Mouse (Mus musculus) embryonic facial prominence, embryonic 11.5 days (tissue): ENCODE data around the gene Srsf7. TPM values are rescaled to one million over a fixed set of nuclear protein-coding genes. Genes with fewer than 3 reads are reported as not detected.

ENCODE experiments used
- ATAC-seq: fragments of 200-750 bp; cut with Nextera tagmentation; replicated peaks from 2 replicates; pipeline ENCODE4 v1.8.0; 2017; ENCODE audit warnings: low read depth; ENCODE audit not compliant: insufficient number of reproducible peaks, low FRiP score, low TSS enrichment
- DNase-seq: peaks from one replicate; pipeline ENCODE4 v3.0.0-alpha.2; 2015; ENCODE audit warnings: low spot score
- H3K27ac ChIP-seq: fragments of 300-500 bp; sonication (generic); replicated peaks from 2 replicates; pipeline ENCODE4 v1.5.1; 2014; ENCODE audit warnings: mild to moderate bottlenecking, low read depth, low read length, control low read depth
- H3K27me3 ChIP-seq: fragments of 300-500 bp; sonication (generic); 2 replicates; pipeline ENCODE4 v1.6.1; 2014; ENCODE audit warnings: mild to moderate bottlenecking, low read length, moderate library complexity, mixed read lengths; ENCODE audit not compliant: control insufficient read depth, insufficient read depth
- H3K36me3 ChIP-seq: fragments of 300-500 bp; sonication (generic); replicated peaks from 2 replicates; pipeline ENCODE4 v1.6.1; 2014; ENCODE audit warnings: low read depth, mild to moderate bottlenecking, low read length, moderate library complexity, mixed read lengths; ENCODE audit not compliant: control insufficient read depth, insufficient read depth
- H3K4me1 ChIP-seq: fragments of 300-500 bp; sonication (generic); 2 replicates; pipeline ENCODE4 v1.6.1; 2014; ENCODE audit warnings: low read length, mixed read lengths; ENCODE audit not compliant: control insufficient read depth, insufficient read depth
- H3K4me2 ChIP-seq: fragments of 300-500 bp; sonication (generic); 2 replicates; pipeline ENCODE4 v1.6.1; 2014; ENCODE audit warnings: low read depth, mild to moderate bottlenecking, control low read depth, low read length, moderate library complexity
- H3K4me3 ChIP-seq: fragments of 300-500 bp; sonication (generic); 2 replicates; pipeline ENCODE4 v1.5.1; 2014; ENCODE audit warnings: low read depth, low read length, control low read depth
- H3K9ac ChIP-seq: fragments of 300-500 bp; sonication (generic); replicated peaks from 2 replicates; pipeline ENCODE4 v1.6.1; 2014; ENCODE audit warnings: mild to moderate bottlenecking, control low read depth, low read length
- H3K9me3 ChIP-seq: fragments of 300-500 bp; sonication (generic); replicated peaks from 2 replicates; pipeline ENCODE4 v1.6.1; 2016; ENCODE audit warnings: mild to moderate bottlenecking, low read length, inconsistent platforms, mixed read lengths; ENCODE audit not compliant: control insufficient read depth
- WGBS: fragments of 180-500 bp; shearing (Covaris S2); extraction: QIAGEN DNeasy Blood & Tissue Kit; methylation state at CpG from one replicate; pipeline ENCODE4 v1.1.7; 2014; 5-methylcytosine and 5-hydroxymethylcytosine counted together
- polyA plus RNA-seq: library from polyadenylated mRNA; unstranded; fragments of >200 nt; fragmentation: Nextera tagmentation; extraction: Ambion mirVana; gene quantifications from 2 replicates; pipeline ENCODE4 v1.2.1, GENCODE M21; 2014

The Srsf7 gene
- polyA plus RNA-seq, 1 experiment from 2014 or later = 1,051 TPM

- WGBS = 82% methylated on average over 6 of the region's 6 CpGs
- no peak overlapping the region for H3K4me2 ChIP-seq
- H3K27ac ChIP-seq = no peak overlapping the region
- no peaks in the 10 kb centered on the region for H3K27me3 ChIP-seq
- no peak overlapping the region for H3K4me3 ChIP-seq
- no peaks in the 10 kb centered on the region for H3K9me3 ChIP-seq
- no peaks in the 10 kb centered on the region for H3K36me3 ChIP-seq
- peaks cover 3% of the 10 kb centered on the region for H3K4me1 ChIP-seq
- H3K9ac ChIP-seq = no peak overlapping the region
- DNase-seq = no peak
- ATAC-seq = no peak
Measured at GRCm38 (mm10) chr17:80166346-80166745, 40.8 kb downstream of the Srsf7 start.

DNA sequence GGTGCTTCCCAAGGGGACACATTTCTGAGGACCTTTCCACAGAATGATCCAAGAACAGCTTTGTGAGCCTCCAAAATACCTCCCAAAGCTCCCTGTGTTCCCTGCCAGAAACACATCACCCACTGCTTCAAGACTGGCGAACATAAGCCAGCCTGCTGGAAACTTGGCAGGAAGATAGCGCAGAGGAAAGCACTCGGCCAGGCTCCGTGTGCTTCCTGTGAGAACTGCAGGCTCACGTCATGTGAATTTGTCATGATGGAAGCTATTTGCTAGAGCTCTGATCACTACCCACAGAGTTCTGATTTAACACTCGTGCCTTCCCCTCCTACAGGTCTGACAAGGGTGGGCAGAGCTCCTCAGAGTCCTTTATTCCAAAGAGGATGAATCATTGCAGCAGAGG lies 41.4 kb downstream of the Srsf7 start:
- H3K4me3 ChIP-seq = no peak overlapping the region
- no peaks in the 10 kb centered on the region for H3K27me3 ChIP-seq
- H3K4me2 ChIP-seq = no peak overlapping the region
- no peak overlapping the region for H3K9ac ChIP-seq
- peaks cover 3% of the 10 kb centered on the region for H3K4me1 ChIP-seq
- no peaks in the 10 kb centered on the region for H3K9me3 ChIP-seq
- no peaks in the 10 kb centered on the region for H3K36me3 ChIP-seq
- ATAC-seq (no peak), DNase-seq (no peak)
- no peak overlapping the region for H3K27ac ChIP-seq
- 83% methylated on average over 6 of the region's 6 CpGs for WGBS

DNA sequence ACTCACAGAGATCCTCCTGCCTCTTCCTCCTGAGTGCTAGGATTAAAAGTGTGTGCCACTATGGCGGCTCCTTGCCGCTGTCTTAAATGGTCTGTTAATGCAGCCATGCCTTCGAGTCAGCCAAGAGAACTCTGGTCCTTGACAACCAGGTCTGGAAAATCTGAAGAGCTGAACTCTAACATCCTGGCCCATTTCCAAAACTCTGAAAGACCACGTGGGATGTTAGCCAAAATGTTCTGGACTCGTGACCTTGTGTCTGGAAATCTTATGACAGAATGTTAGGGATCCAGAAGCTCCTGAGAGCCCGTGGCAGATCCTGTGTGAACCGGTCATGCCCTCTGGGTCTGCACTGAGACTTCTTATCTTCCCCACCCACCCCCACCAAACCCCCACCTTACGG lies 43.1 kb downstream of the Srsf7 start:
- Histone ChIP-seq H3K9me3 (no peaks in the 10 kb centered on the region), H3K4me1 (peaks cover 3% of the 10 kb centered on the region), H3K4me2 (no peak overlapping the region), H3K9ac (no peak overlapping the region), H3K27me3 (no peaks in the 10 kb centered on the region), H3K27ac (no peak overlapping the region), H3K36me3 (no peaks in the 10 kb centered on the region), H3K4me3 (no peak overlapping the region)
- 88% methylated on average over 8 of the region's 8 CpGs for WGBS
- no peak for ATAC-seq
- DNase-seq = no peak

DNA sequence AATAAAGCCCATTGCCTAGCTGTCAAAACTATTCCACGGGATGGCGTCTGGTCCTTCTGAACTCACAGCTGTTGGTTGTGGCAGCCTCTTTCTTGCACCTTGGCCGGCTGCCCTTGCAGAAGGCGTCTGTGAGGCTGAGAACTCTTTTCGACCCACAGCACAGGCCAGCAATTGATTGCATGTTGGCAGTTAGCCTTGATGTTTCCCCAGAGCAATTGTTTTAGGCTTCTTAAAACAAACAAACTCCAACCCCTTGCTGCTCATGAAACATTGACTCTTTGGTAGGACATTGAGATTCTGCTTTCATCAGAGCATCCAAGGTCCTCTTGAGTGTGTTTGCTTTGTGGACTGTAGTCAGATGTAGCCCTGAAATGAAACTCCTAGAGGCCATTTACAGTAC lies 46.7 kb downstream of the Srsf7 start:
- no peaks in the 10 kb centered on the region for H3K27me3 ChIP-seq
- H3K9me3 ChIP-seq = no peaks in the 10 kb centered on the region
- 80% methylated on average over 5 of the region's 5 CpGs for WGBS
- H3K9ac ChIP-seq = no peak overlapping the region
- no peak overlapping the region for H3K4me2 ChIP-seq
- H3K27ac ChIP-seq = no peak overlapping the region
- H3K4me1 ChIP-seq = no peaks in the 10 kb centered on the region
- no peak overlapping the region for H3K4me3 ChIP-seq
- H3K36me3 ChIP-seq = no peaks in the 10 kb centered on the region
- DNase-seq (no peak), ATAC-seq (no peak)

DNA sequence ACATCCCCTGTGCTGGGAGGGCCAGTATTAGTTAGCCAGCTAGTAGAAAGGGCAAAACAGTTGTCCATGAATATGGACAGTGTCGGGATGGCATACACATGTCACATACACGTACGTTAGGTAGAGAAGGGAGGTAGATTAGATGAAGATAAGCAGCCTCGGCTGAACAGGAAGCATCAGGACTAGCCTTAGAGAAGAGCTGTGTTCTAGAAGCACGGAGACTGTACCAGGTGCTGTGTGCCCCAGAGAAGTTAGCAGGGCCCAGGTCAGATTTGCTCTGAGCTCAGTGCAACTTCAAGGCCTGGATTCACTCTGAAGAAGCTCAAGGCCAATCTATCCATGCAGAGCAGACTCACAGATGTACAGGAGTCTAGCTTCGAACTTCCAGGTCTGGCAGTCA lies 49.6 kb downstream of the Srsf7 start:
- 86% methylated on average over 6 of the region's 6 CpGs for WGBS
- no peaks in the 10 kb centered on the region for H3K27me3 ChIP-seq
- ATAC-seq = no peak
- H3K27ac ChIP-seq = no peak overlapping the region
- no peak for DNase-seq
- H3K4me1 ChIP-seq = no peaks in the 10 kb centered on the region
- H3K36me3 ChIP-seq = no peaks in the 10 kb centered on the region
- no peak overlapping the region for H3K4me3 ChIP-seq
- no peak overlapping the region for H3K9ac ChIP-seq
- H3K4me2 ChIP-seq = no peak overlapping the region
- H3K9me3 ChIP-seq = no peaks in the 10 kb centered on the region

GRCm38 (mm10) chr17:80156905-80157304 lies 50.2 kb downstream of the Srsf7 start:
- no peaks in the 10 kb centered on the region for H3K27me3 ChIP-seq
- no peak for DNase-seq
- no peak for ATAC-seq
- no peaks in the 10 kb centered on the region for H3K9me3 ChIP-seq
- no peak overlapping the region for H3K27ac ChIP-seq
- no peaks in the 10 kb centered on the region for H3K36me3 ChIP-seq
- H3K4me1 ChIP-seq = no peaks in the 10 kb centered on the region
- no peak overlapping the region for H3K4me2 ChIP-seq
- 92% methylated on average over 8 of the region's 8 CpGs for WGBS
- H3K4me3 ChIP-seq = no peak overlapping the region
- H3K9ac ChIP-seq = no peak overlapping the region

GRCm38 (mm10) chr17:80153631-80154030 lies 53.5 kb downstream of the Srsf7 start:
- Histone ChIP-seq H3K9me3 (no peaks in the 10 kb centered on the region), H3K27ac (no peak overlapping the region), H3K4me3 (no peak overlapping the region), H3K36me3 (no peaks in the 10 kb centered on the region), H3K4me2 (no peak overlapping the region), H3K9ac (no peak overlapping the region), H3K4me1 (no peaks in the 10 kb centered on the region), H3K27me3 (no peaks in the 10 kb centered on the region)
- DNase-seq (no peak), ATAC-seq (no peak)
- 66% methylated on average over 2 of the region's 2 CpGs for WGBS

- Histone ChIP-seq H3K4me2 (no peak overlapping the region), H3K27ac (no peak overlapping the region), H3K27me3 (no peaks in the 10 kb centered on the region), H3K36me3 (no peaks in the 10 kb centered on the region), H3K9me3 (no peaks in the 10 kb centered on the region), H3K9ac (no peak overlapping the region), H3K4me1 (no peaks in the 10 kb centered on the region), H3K4me3 (no peak overlapping the region)
- 77% methylated on average over 12 of the region's 12 CpGs for WGBS
- no peak for ATAC-seq
- DNase-seq = no peak
Measured at GRCm38 (mm10) chr17:80152767-80153630, 54.1 kb downstream of the Srsf7 start.
